Comparison of ENCODE assay signal across 14 mouse cellular contexts in the genomic region with DNA sequence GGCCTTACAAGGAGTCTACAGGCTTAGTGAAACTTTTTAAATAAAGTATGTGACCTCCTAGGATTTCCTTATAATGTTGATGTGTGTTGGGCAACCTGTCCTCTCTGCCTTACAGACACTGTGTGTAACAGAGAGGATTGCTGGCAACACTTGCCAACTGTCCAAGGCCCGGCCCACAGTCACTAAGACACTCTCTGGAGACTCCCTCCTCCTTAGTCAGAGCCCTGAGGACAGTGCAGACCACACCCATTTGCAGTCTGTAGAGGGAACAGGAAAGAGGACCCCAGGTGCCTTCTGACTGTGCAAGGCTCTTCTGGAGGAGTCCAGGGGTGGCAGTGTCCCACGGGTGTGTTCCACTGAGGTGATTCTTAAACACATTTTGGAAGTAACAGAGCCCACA.
"Had no signal": no experiment of that assay in that cellular context is flagged by ENCODE, and none has a peak within 500 bp of the region (broad histone marks: within the 10 kb centered on the region; RNA-seq: fewer than 3 reads in every experiment).

No protein-coding gene starts in this region.

- ATAC-seq: liver, postnatal 0 days; midbrain, embryonic 16.5 days had no signal

- H3K4me3 ChIP-seq: left cerebral cortex, adult 2 months; liver, embryonic 13.5 days; lung, embryonic 15.5 days; megakaryocyte, embryonic 14.5 days; midbrain, embryonic 12.5 days; stomach, embryonic 15.5 days had no signal

- DNase-seq: kidney, postnatal 10 days; liver, embryonic 13.5 days; liver, postnatal 0 days; lung, postnatal 14 days; right cerebral cortex, postnatal 14 days; thymus, adult 2 months; thymus, postnatal 25 days had no signal

- H3K4me2 ChIP-seq: liver, embryonic 13.5 days; lung, embryonic 15.5 days; midbrain, embryonic 12.5 days; stomach, embryonic 15.5 days had no signal

- H3K27ac ChIP-seq: left cerebral cortex, adult 2 months; liver, embryonic 13.5 days; lung, embryonic 15.5 days; macrophage; midbrain, embryonic 12.5 days; stomach, embryonic 15.5 days had no signal

- H3K27me3 ChIP-seq: liver, embryonic 13.5 days; lung, embryonic 15.5 days; midbrain, embryonic 12.5 days; stomach, embryonic 15.5 days had no signal

- H3K9ac ChIP-seq: liver, embryonic 13.5 days; liver, postnatal 0 days; lung, embryonic 15.5 days; midbrain, embryonic 12.5 days; stomach, embryonic 15.5 days had no signal

- H3K4me1 ChIP-seq: liver, embryonic 13.5 days; megakaryocyte, embryonic 14.5 days; midbrain, embryonic 12.5 days; stomach, embryonic 15.5 days had no signal

- H3K36me3 ChIP-seq: liver, embryonic 13.5 days; lung, embryonic 15.5 days; midbrain, embryonic 12.5 days; stomach, embryonic 15.5 days had no signal

- H3K9me3 ChIP-seq: liver, embryonic 13.5 days; lung, embryonic 15.5 days; megakaryocyte, embryonic 14.5 days; midbrain, embryonic 12.5 days; stomach, embryonic 15.5 days had no signal
